Mouse (Mus musculus): Measurements from ENCODE around the gene Nudcd2.

DNA sequence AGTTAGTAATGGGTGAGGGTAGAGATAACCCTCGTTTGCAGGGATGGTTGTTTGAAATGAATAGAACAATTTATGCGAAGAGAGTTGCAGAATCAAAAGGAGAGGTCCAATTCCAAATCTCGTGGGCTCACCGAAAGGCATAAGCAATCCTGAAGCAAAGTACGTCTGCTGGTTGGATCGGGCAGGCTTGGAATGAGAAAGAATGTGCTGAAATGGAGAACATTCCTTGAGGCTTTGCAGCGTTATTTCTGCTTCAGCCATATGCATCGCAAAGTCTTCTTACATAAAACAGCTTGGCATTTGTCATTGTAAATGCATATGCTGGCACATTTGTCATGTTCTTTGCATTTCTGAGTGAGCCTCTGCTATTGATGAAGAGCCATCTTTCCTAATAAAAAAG is 50.9 kb downstream of the Nudcd2 start:
- TF ChIP-seq CTCF (IDR thresholded peaks at IDR 0.05; ENCODE audit: low read depth) (no peak), EP300 (optimal IDR thresholded peaks at IDR 0.05) (no peak)

Measured in stomach, postnatal 0 days (tissue).